Mouse (Mus musculus) duodenum, adult 2 months (tissue): Measurements from ENCODE around the gene Fcrls. TPM values are rescaled to one million over a fixed set of nuclear protein-coding genes. Genes with fewer than 3 reads are reported as not detected.

Source experiments
- polyA plus RNA-seq: library from polyadenylated mRNA; depleted of rRNA; stranded (reverse); fragments of >200 nt; gene quantifications from 2 replicates; pipeline ENCODE4 v1.2.3, GENCODE M21; 2012; ENCODE audit warnings: low replicate concordance; rRNA removed

Fcrls gene
- polyA plus RNA-seq: 0.62 and 1.5 TPM in 2 replicates

DNA sequence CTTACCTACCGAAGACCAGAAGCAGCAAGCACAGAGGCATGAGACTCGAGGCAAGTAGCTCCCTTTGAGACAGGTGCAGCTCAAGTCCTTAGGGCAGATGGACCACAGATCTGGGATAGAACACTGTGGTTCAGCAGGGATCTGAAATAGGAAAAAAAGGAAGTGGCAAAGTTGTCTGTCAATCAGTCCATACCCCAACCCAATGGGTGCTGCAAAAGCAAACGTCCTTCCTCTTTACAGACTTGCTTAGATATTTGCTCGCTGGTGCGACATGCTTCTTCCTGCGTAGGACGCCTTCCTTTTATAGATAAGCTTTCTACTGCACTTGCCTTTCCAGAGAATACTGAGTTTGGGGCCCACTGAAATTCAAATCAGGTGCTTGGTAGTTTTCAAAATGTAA is at the start of gene Fcrls:
Fcrls (minus strand) TSS at position 303 of the 400 bp plus-strand sequence.

Other genes starting within 250 kb of the Fcrls start
- 0.79 and 1.8 TPM in 2 replicates for gene Kirrel, start 89.0 kb downstream of the Fcrls start, polyA plus RNA-seq
- gene Cd5l, start 94.1 kb upstream of the Fcrls start, polyA plus RNA-seq: 0.16 TPM in 1 of 2 replicates, not detected in the other
- 0.22 and 0.94 TPM in 2 replicates for gene Fcrl1, start 112.6 kb upstream of the Fcrls start, polyA plus RNA-seq
- 0.04 TPM in 1 of 2 replicates, not detected in the other for gene Fcrl5, start 172.0 kb upstream of the Fcrls start, polyA plus RNA-seq